ENCODE assay signal across 9 mouse cellular contexts in genomic region chr15:101336474-101337174, GRCm38 (mm10). TPM values are rescaled to one million over a fixed set of nuclear protein-coding genes. Genes with fewer than 3 reads are reported as not detected.
DNase-seq lines count a peak whose midpoint lies in the region; ATAC-seq and TF ChIP-seq lines count a peak whose summit lies in the region.
"Had no signal": no experiment of that assay in that cellular context is flagged by ENCODE, and none has a peak within 500 bp of the region (broad histone marks: within the 10 kb centered on the region; RNA-seq: fewer than 3 reads in every experiment).

No protein-coding gene starts in this region.

- H3K36me3 ChIP-seq in embryonic facial prominence, embryonic 15.5 days = no peaks in the 10 kb centered on the region
- H3K36me3 ChIP-seq in limb, embryonic 14.5 days (ENCODE audit: control insufficient read depth, insufficient read depth, low read length) = no peaks in the 10 kb centered on the region
- no peaks in the 10 kb centered on the region for H3K36me3 ChIP-seq in stomach, embryonic 14.5 days (ENCODE audit: control insufficient read depth, insufficient read depth, low read length)

- no peak overlapping the region for H3K9ac ChIP-seq in embryonic facial prominence, embryonic 15.5 days
- no peak overlapping the region for H3K9ac ChIP-seq in limb, embryonic 14.5 days (ENCODE audit: low read depth, low read length, severe bottlenecking)
- H3K9ac ChIP-seq in stomach, embryonic 14.5 days (replicated peaks; ENCODE audit: low read depth, low read length) = 0 out of 2 replicates have a peak overlapping the region, but pooled peaks have one; percentile 10

- TF ChIP-seq POLR2A in limb, embryonic 14.5 days (IDR thresholded peaks at IDR 0.05; ENCODE audit: borderline replicate concordance, extremely low read depth, insufficient read depth, insufficient read length) = no peak

- no peaks in the 10 kb centered on the region for H3K27me3 ChIP-seq in embryonic facial prominence, embryonic 15.5 days
- no peaks in the 10 kb centered on the region for H3K27me3 ChIP-seq in limb, embryonic 14.5 days (ENCODE audit: control insufficient read depth, insufficient read depth, low read length)
- no peaks in the 10 kb centered on the region for H3K27me3 ChIP-seq in stomach, embryonic 14.5 days (ENCODE audit: control insufficient read depth, insufficient read depth, low read length)

- peak overlapping the region; percentile 80 for H3K27ac ChIP-seq in embryonic facial prominence, embryonic 15.5 days (replicated peaks)
- H3K27ac ChIP-seq in limb, embryonic 14.5 days (replicated peaks; ENCODE audit: low read depth, low read length) = 0 out of 2 replicates have a peak overlapping the region, but pooled peaks have one; percentile 20
- peak overlapping the region; percentile 71 for H3K27ac ChIP-seq in stomach, embryonic 14.5 days (ENCODE audit: low read length)

- H3K4me1 ChIP-seq in embryonic facial prominence, embryonic 15.5 days = peaks cover 35% of the 10 kb centered on the region
- no peaks in the 10 kb centered on the region for H3K4me1 ChIP-seq in limb, embryonic 14.5 days (ENCODE audit: control insufficient read depth, insufficient read depth, low read length)
- 0 out of 2 replicates have a peak, but pooled peaks cover 11% of the 10 kb centered on the region for H3K4me1 ChIP-seq in stomach, embryonic 14.5 days (ENCODE audit: control insufficient read depth, insufficient read depth, low read length)

- H3K4me2 ChIP-seq in embryonic facial prominence, embryonic 15.5 days (replicated peaks) = 0 out of 2 replicates have a peak overlapping the region, but pooled peaks have one; percentile 8
- H3K4me2 ChIP-seq in limb, embryonic 14.5 days (replicated peaks; ENCODE audit: low read depth, low read length, severe bottlenecking) = no peak overlapping the region
- no peak overlapping the region for H3K4me2 ChIP-seq in stomach, embryonic 14.5 days (replicated peaks; ENCODE audit: low read depth, low read length)

- no peaks in the 10 kb centered on the region for H3K9me3 ChIP-seq in embryonic facial prominence, embryonic 15.5 days (replicated peaks)
- H3K9me3 ChIP-seq in limb, embryonic 14.5 days (ENCODE audit: control insufficient read depth, low read length) = no peaks in the 10 kb centered on the region
- H3K9me3 ChIP-seq in stomach, embryonic 14.5 days (ENCODE audit: control insufficient read depth, low read depth, low read length) = no peaks in the 10 kb centered on the region

- no peak overlapping the region for H3K4me3 ChIP-seq in embryonic facial prominence, embryonic 15.5 days (replicated peaks)
- no peak overlapping the region for H3K4me3 ChIP-seq in limb, embryonic 14.5 days (replicated peaks; ENCODE audit: low read length)
- no peak overlapping the region for H3K4me3 ChIP-seq in stomach, embryonic 14.5 days (ENCODE audit: low read depth, low read length)

- ATAC-seq in embryonic facial prominence, embryonic 15.5 days (ENCODE audit: insufficient number of reproducible peaks, low FRiP score, low TSS enrichment, low read depth) = peak; percentile 61
- 0 out of 2 replicates have a peak, but pooled peaks have one; percentile 25 for ATAC-seq in limb, embryonic 14.5 days (ENCODE audit: low FRiP score, low read depth)
- peak; percentile 34; the same call in 1 of the 2 replicates for ATAC-seq in stomach, embryonic 14.5 days (ENCODE audit: insufficient number of reproducible peaks, insufficient read depth, low FRiP score, low read depth)

- DNase-seq in gastrocnemius, postnatal 10 days = peak; percentile 42
- DNase-seq in gastrocnemius, adult 8-10 months (ENCODE audit: low spot score in 2 of 2) = no peak
- peak; percentile 42 for DNase-seq in limb, embryonic 14.5 days (ENCODE audit: low spot score)
- DNase-seq in adrenal gland, postnatal 25 days = no peak
- DNase-seq in cerebellum, postnatal 14 days = no peak
- DNase-seq in adrenal gland, adult 18-20 months (ENCODE audit: low spot score in 2 of 2) = no peak
- DNase-seq: gastrocnemius, postnatal 36 days had no signal

- WGBS in embryonic facial prominence, embryonic 15.5 days = 30% methylated on average over 24 of the region's 24 CpGs
- 47% methylated on average over 24 of the region's 24 CpGs for WGBS in limb, embryonic 14.5 days
- 50% methylated on average over 24 of the region's 24 CpGs for WGBS in stomach, embryonic 14.5 days

RNA-seq across cellular contexts. Expression of gene Krt80, which starts 33.3 kb away (rescaled TPM):
- 1 to 10 TPM in 1 of 2 experiments, under 1 TPM in 1; 0.66 to 1.4 TPM for total RNA-seq in gastrocnemius, postnatal 10 days (2021)
- 1 to 10 TPM; 1.1 to 3.4 (median 2.5) TPM for total RNA-seq in gastrocnemius, adult 8-10 months (2022)
- polyA plus RNA-seq in embryonic facial prominence, embryonic 15.5 days (2015; fragmentation: Nextera tagmentation; extraction: Ambion mirVana) = 26.9 and 33.5 TPM in 2 replicates
- polyA plus RNA-seq in limb, embryonic 14.5 days (2012; rRNA removed) = 3.3 and 3.6 TPM in 2 replicates
- 3.8 TPM in 2 replicates for polyA plus RNA-seq in limb, embryonic 14.5 days (2014; fragmentation: Nextera tagmentation; extraction: Ambion mirVana)
- polyA plus RNA-seq in stomach, embryonic 14.5 days (2014; fragmentation: Nextera tagmentation; extraction: Ambion mirVana) = 2.4 and 4.0 TPM in 2 replicates
- 1.0 and 1.3 TPM in 2 replicates for total RNA-seq in adrenal gland, postnatal 25 days (2021)
- 1 to 10 TPM; 4.3 to 7.8 TPM for total RNA-seq in adrenal gland, adult 18-20 months (2021)

RNA-seq across cellular contexts. Expression of gene 6030408B16Rik, which starts 43.6 kb away (rescaled TPM):
- under 1 TPM; 0.54 to 0.77 TPM for total RNA-seq in gastrocnemius, postnatal 10 days (2021)
- not detected for total RNA-seq in gastrocnemius, adult 8-10 months (2022)
- polyA plus RNA-seq in embryonic facial prominence, embryonic 15.5 days (2015; fragmentation: Nextera tagmentation; extraction: Ambion mirVana) = 1.3 and 1.5 TPM in 2 replicates
- 1.0 and 2.2 TPM in 2 replicates for polyA plus RNA-seq in limb, embryonic 14.5 days (2012; rRNA removed)
- 0.74 and 1.8 TPM in 2 replicates for polyA plus RNA-seq in limb, embryonic 14.5 days (2014; fragmentation: Nextera tagmentation; extraction: Ambion mirVana)
- 20.1 and 25.0 TPM in 2 replicates for polyA plus RNA-seq in stomach, embryonic 14.5 days (2014; fragmentation: Nextera tagmentation; extraction: Ambion mirVana)
- 0.27 TPM in 1 of 2 replicates, not detected in the other for total RNA-seq in adrenal gland, postnatal 25 days (2021)
- under 1 TPM; 0.27 to 0.54 TPM for total RNA-seq in adrenal gland, adult 18-20 months (2021)

RNA-seq across cellular contexts. Expression of gene Atg101, which starts 52.6 kb away (rescaled TPM):
- 10 to 100 TPM; 24.4 to 27.2 TPM for total RNA-seq in gastrocnemius, postnatal 10 days (2021)
- total RNA-seq in gastrocnemius, adult 8-10 months (2022) = 10 to 100 TPM; 28.6 to 35.4 (median 31.8) TPM
- 69.9 and 71.9 TPM in 2 replicates for polyA plus RNA-seq in embryonic facial prominence, embryonic 15.5 days (2015; fragmentation: Nextera tagmentation; extraction: Ambion mirVana)
- 42.9 and 47.2 TPM in 2 replicates for polyA plus RNA-seq in limb, embryonic 14.5 days (2012; rRNA removed)
- 53.3 and 56.0 TPM in 2 replicates for polyA plus RNA-seq in limb, embryonic 14.5 days (2014; fragmentation: Nextera tagmentation; extraction: Ambion mirVana)
- polyA plus RNA-seq in stomach, embryonic 14.5 days (2014; fragmentation: Nextera tagmentation; extraction: Ambion mirVana) = 63.5 and 64.1 TPM in 2 replicates
- total RNA-seq in adrenal gland, postnatal 25 days (2021) = 40.6 and 44.5 TPM in 2 replicates
- total RNA-seq in adrenal gland, adult 18-20 months (2021) = 10 to 100 TPM; 60.5 to 64.0 TPM

Comparison
In these comparisons a context has a peak if more than half of its experiments do, and no peak if none do; other contexts are left out.
1. DNase-seq: peak in gastrocnemius, postnatal 10 days (single experiment) and limb, embryonic 14.5 days (single experiment); none in gastrocnemius, adult 8-10 months (0 of 2), adrenal gland, postnatal 25 days (single experiment), cerebellum, postnatal 14 days (0 of 2) and adrenal gland, adult 18-20 months (0 of 2).
2. H3K27ac ChIP-seq: peak in every context shown above with its lines; median percentile 80 in embryonic facial prominence, embryonic 15.5 days; 71 in stomach, embryonic 14.5 days; 20 in limb, embryonic 14.5 days.
3. Peak in every context shown above with its lines, with median percentiles within 50 percentile points of each other: ATAC-seq.